Mouse (Mus musculus): Measurements from ENCODE around the gene Gsdme. TPM values are rescaled to one million over a fixed set of nuclear protein-coding genes. Genes with fewer than 3 reads are reported as not detected.

Gene Gsdme
- polyA plus RNA-seq, 1 experiment from 2014 or later = 32.2 TPM

DNA sequence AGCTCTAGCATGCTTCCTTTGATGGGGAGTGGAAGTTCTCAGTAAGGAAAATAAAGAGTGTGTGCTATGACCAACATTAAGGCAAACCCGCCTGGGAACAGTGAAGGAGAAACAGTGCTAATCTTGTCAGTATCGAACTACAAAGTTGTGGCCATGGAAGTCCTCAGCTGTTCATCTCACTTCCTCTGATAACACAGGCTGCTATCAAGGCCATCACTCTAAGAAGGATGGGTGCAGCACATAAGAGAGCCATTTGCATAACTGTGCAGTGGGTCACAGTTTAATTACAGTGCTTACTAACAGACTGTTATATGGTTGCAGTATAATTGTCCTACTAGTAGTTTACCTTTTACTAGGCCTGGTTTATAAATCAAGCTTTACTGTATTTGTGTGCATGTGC lies 23.8 kb downstream of the Gsdme start:
- Histone ChIP-seq H3K9ac (ENCODE audit: low read length) (no peak overlapping the region), H3K4me1 (ENCODE audit: control insufficient read depth, insufficient read depth, low read length) (no peaks in the 10 kb centered on the region), H3K36me3 (ENCODE audit: control insufficient read depth, insufficient read depth, low read length) (no peaks in the 10 kb centered on the region), H3K9me3 (replicated peaks; ENCODE audit: control insufficient read depth, low read length) (no peaks in the 10 kb centered on the region), H3K27ac (ENCODE audit: low read length) (no peak overlapping the region), H3K4me3 (replicated peaks; ENCODE audit: low read length) (no peak overlapping the region), H3K4me2 (ENCODE audit: low read depth, low read length) (no peak overlapping the region), H3K27me3 (ENCODE audit: control insufficient read depth, insufficient read depth, low read length) (no peaks in the 10 kb centered on the region)
- ATAC-seq (ENCODE audit: insufficient read depth, low FRiP score) = no peak
- 83% methylated on average over 2 of the region's 2 CpGs for WGBS

GRCm38 (mm10) chr6:50237963-50238362 lies 25.7 kb downstream of the Gsdme start:
- H3K36me3 ChIP-seq (ENCODE audit: control insufficient read depth, insufficient read depth, low read length) = no peaks in the 10 kb centered on the region
- no peak overlapping the region for H3K4me2 ChIP-seq (ENCODE audit: low read depth, low read length)
- no peak overlapping the region for H3K4me3 ChIP-seq (replicated peaks; ENCODE audit: low read length)
- no peaks in the 10 kb centered on the region for H3K27me3 ChIP-seq (ENCODE audit: control insufficient read depth, insufficient read depth, low read length)
- H3K9ac ChIP-seq (ENCODE audit: low read length) = no peak overlapping the region
- no peaks in the 10 kb centered on the region for H3K9me3 ChIP-seq (replicated peaks; ENCODE audit: control insufficient read depth, low read length)
- 66% methylated on average over 2 of the region's 2 CpGs for WGBS
- no peak for ATAC-seq (ENCODE audit: insufficient read depth, low FRiP score)
- no peak overlapping the region for H3K27ac ChIP-seq (ENCODE audit: low read length)
- no peaks in the 10 kb centered on the region for H3K4me1 ChIP-seq (ENCODE audit: control insufficient read depth, insufficient read depth, low read length)

DNA sequence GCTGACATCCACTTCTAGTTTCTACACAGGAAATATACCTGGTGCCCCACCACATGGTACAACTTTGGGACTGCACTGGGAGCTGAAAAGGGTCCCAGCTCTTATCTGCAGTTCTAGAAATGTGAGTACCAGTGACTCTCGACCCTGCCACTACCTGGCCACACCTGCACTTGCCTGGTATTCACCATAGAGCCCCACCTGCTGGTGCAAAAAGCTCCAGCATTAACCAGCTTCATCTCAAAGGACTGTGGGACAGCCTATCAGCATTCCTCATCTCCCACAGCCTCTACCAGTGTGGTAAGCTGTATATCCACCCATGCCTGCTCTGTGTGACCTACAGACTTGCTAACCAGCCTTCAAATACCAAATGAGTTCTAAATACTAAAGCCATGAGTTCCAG lies 30.7 kb downstream of the Gsdme start:
- WGBS = 54% methylated on average over 1 of the region's 1 CpGs
- no peak overlapping the region for H3K4me3 ChIP-seq (replicated peaks; ENCODE audit: low read length)
- H3K4me2 ChIP-seq (ENCODE audit: low read depth, low read length) = no peak overlapping the region
- H3K4me1 ChIP-seq (ENCODE audit: control insufficient read depth, insufficient read depth, low read length) = no peaks in the 10 kb centered on the region
- H3K27me3 ChIP-seq (ENCODE audit: control insufficient read depth, insufficient read depth, low read length) = no peaks in the 10 kb centered on the region
- H3K9me3 ChIP-seq (replicated peaks; ENCODE audit: control insufficient read depth, low read length) = no peaks in the 10 kb centered on the region
- H3K36me3 ChIP-seq (ENCODE audit: control insufficient read depth, insufficient read depth, low read length) = no peaks in the 10 kb centered on the region
- no peak for ATAC-seq (ENCODE audit: insufficient read depth, low FRiP score)
- no peak overlapping the region for H3K9ac ChIP-seq (ENCODE audit: low read length)
- no peak overlapping the region for H3K27ac ChIP-seq (ENCODE audit: low read length)

- Histone ChIP-seq H3K27me3 (ENCODE audit: control insufficient read depth, insufficient read depth, low read length) (no peaks in the 10 kb centered on the region), H3K27ac (ENCODE audit: low read length) (no peak overlapping the region), H3K4me1 (ENCODE audit: control insufficient read depth, insufficient read depth, low read length) (no peaks in the 10 kb centered on the region), H3K9me3 (replicated peaks; ENCODE audit: control insufficient read depth, low read length) (no peaks in the 10 kb centered on the region), H3K9ac (ENCODE audit: low read length) (no peak overlapping the region), H3K36me3 (ENCODE audit: control insufficient read depth, insufficient read depth, low read length) (no peaks in the 10 kb centered on the region), H3K4me2 (ENCODE audit: low read depth, low read length) (no peak overlapping the region), H3K4me3 (replicated peaks; ENCODE audit: low read length) (no peak overlapping the region)
- WGBS = 91% methylated on average over 5 of the region's 5 CpGs
- ATAC-seq (ENCODE audit: insufficient read depth, low FRiP score) = no peak
Measured at GRCm38 (mm10) chr6:50231288-50231687, 32.4 kb downstream of the Gsdme start.

DNA sequence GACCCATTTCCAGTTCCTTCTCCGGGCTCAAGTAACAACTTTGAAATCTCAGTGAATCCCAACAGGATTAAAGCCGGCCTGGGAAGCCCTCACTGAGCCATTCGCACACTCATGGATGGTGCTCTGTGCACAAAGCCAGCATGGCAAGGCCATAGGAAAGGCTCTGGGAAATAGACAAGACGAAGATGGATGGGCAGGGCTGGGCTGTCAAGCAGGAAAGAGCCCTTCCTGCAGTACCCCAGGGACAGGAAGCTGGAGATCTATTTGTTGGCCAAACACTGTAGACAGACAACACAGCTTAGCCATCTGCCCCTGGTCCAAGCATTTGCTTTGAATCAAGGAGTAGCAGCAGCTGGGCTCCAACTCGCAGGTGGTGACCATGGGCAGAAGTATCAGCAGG lies 35.5 kb downstream of the Gsdme start:
- WGBS = 61% methylated on average over 5 of the region's 5 CpGs
- Histone ChIP-seq H3K4me3 (replicated peaks; ENCODE audit: low read length) (no peak overlapping the region), H3K36me3 (ENCODE audit: control insufficient read depth, insufficient read depth, low read length) (no peaks in the 10 kb centered on the region), H3K27me3 (ENCODE audit: control insufficient read depth, insufficient read depth, low read length) (no peaks in the 10 kb centered on the region), H3K27ac (ENCODE audit: low read length) (no peak overlapping the region), H3K9me3 (replicated peaks; ENCODE audit: control insufficient read depth, low read length) (no peaks in the 10 kb centered on the region), H3K4me2 (ENCODE audit: low read depth, low read length) (no peak overlapping the region), H3K4me1 (ENCODE audit: control insufficient read depth, insufficient read depth, low read length) (no peaks in the 10 kb centered on the region), H3K9ac (ENCODE audit: low read length) (no peak overlapping the region)
- no peak for ATAC-seq (ENCODE audit: insufficient read depth, low FRiP score)

DNA sequence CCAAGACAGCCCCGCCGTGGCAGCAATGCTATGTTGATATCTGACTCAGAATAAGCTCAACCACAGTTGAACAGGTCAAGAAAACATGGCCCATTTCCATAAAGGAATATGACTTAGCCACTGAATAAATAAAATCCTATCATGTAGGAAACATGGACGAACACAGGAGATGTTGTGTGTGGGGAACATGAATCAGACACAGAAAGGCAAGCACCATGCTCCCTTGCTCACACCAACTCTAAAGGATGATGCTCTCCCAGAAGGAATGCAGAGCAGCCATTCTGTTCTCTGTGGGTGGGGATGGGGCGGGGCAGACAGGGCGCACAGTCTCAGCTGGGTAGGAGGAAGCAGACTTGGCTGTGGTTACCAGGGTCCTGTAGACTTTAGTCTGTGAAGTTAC lies 38.4 kb downstream of the Gsdme start:
- ATAC-seq (ENCODE audit: insufficient read depth, low FRiP score) = no peak
- 82% methylated on average over 5 of the region's 5 CpGs for WGBS

GRCm38 (mm10) chr6:50223606-50224005 lies 40.1 kb downstream of the Gsdme start:
- 92% methylated on average over 4 of the region's 4 CpGs for WGBS
- Histone ChIP-seq H3K9ac (ENCODE audit: low read length) (no peak overlapping the region), H3K27ac (ENCODE audit: low read length) (no peak overlapping the region), H3K4me3 (replicated peaks; ENCODE audit: low read length) (no peak overlapping the region), H3K4me2 (ENCODE audit: low read depth, low read length) (no peak overlapping the region), H3K36me3 (ENCODE audit: control insufficient read depth, insufficient read depth, low read length) (no peaks in the 10 kb centered on the region), H3K4me1 (ENCODE audit: control insufficient read depth, insufficient read depth, low read length) (no peaks in the 10 kb centered on the region), H3K9me3 (replicated peaks; ENCODE audit: control insufficient read depth, low read length) (no peaks in the 10 kb centered on the region), H3K27me3 (ENCODE audit: control insufficient read depth, insufficient read depth, low read length) (no peaks in the 10 kb centered on the region)
- ATAC-seq (ENCODE audit: insufficient read depth, low FRiP score) = no peak

More for the DNA sequence above, 38.4 kb downstream of the Gsdme start:
- Histone ChIP-seq H3K9ac (ENCODE audit: low read length) (no peak overlapping the region), H3K27ac (ENCODE audit: low read length) (no peak overlapping the region), H3K36me3 (ENCODE audit: control insufficient read depth, insufficient read depth, low read length) (no peaks in the 10 kb centered on the region), H3K27me3 (ENCODE audit: control insufficient read depth, insufficient read depth, low read length) (no peaks in the 10 kb centered on the region), H3K9me3 (replicated peaks; ENCODE audit: control insufficient read depth, low read length) (no peaks in the 10 kb centered on the region), H3K4me3 (replicated peaks; ENCODE audit: low read length) (no peak overlapping the region), H3K4me1 (ENCODE audit: control insufficient read depth, insufficient read depth, low read length) (no peaks in the 10 kb centered on the region), H3K4me2 (ENCODE audit: low read depth, low read length) (no peak overlapping the region)

GRCm38 (mm10) chr6:50222986-50223385 lies 40.7 kb downstream of the Gsdme start:
- no peaks in the 10 kb centered on the region for H3K36me3 ChIP-seq (ENCODE audit: control insufficient read depth, insufficient read depth, low read length)
- H3K9ac ChIP-seq (ENCODE audit: low read length) = no peak overlapping the region
- H3K4me2 ChIP-seq (ENCODE audit: low read depth, low read length) = no peak overlapping the region
- H3K27me3 ChIP-seq (ENCODE audit: control insufficient read depth, insufficient read depth, low read length) = no peaks in the 10 kb centered on the region
- WGBS = 73% methylated on average over 5 of the region's 5 CpGs
- H3K4me1 ChIP-seq (ENCODE audit: control insufficient read depth, insufficient read depth, low read length) = no peaks in the 10 kb centered on the region
- no peak overlapping the region for H3K27ac ChIP-seq (ENCODE audit: low read length)
- no peaks in the 10 kb centered on the region for H3K9me3 ChIP-seq (replicated peaks; ENCODE audit: control insufficient read depth, low read length)
- no peak overlapping the region for H3K4me3 ChIP-seq (replicated peaks; ENCODE audit: low read length)
- ATAC-seq (ENCODE audit: insufficient read depth, low FRiP score) = no peak

DNA sequence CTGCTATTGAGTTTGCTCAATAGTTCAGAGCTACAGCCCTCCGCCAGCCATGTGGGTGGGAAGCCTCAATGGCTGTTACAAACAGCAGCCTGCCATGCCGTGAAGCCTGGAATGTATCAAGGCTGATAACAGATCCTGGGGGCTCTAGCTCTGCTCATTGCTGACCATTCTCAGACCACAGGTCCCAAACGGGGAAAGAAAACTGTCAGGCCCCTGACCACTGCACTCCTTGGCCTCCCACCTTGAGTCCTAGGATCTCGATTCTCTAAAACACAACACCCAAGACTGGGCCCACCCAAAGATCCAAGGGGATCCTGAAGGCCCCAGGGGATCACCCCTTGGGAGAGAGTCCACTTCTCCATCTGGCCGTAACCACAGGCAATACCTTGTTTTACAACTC lies 41.3 kb downstream of the Gsdme start:
- no peaks in the 10 kb centered on the region for H3K4me1 ChIP-seq (ENCODE audit: control insufficient read depth, insufficient read depth, low read length)
- no peak overlapping the region for H3K4me3 ChIP-seq (replicated peaks; ENCODE audit: low read length)
- H3K4me2 ChIP-seq (ENCODE audit: low read depth, low read length) = no peak overlapping the region
- no peaks in the 10 kb centered on the region for H3K36me3 ChIP-seq (ENCODE audit: control insufficient read depth, insufficient read depth, low read length)
- ATAC-seq (ENCODE audit: insufficient read depth, low FRiP score) = no peak
- no peaks in the 10 kb centered on the region for H3K27me3 ChIP-seq (ENCODE audit: control insufficient read depth, insufficient read depth, low read length)
- WGBS = 67% methylated on average over 5 of the region's 5 CpGs
- no peak overlapping the region for H3K27ac ChIP-seq (ENCODE audit: low read length)
- no peaks in the 10 kb centered on the region for H3K9me3 ChIP-seq (replicated peaks; ENCODE audit: control insufficient read depth, low read length)
- H3K9ac ChIP-seq (ENCODE audit: low read length) = no peak overlapping the region

GRCm38 (mm10) chr6:50220863-50221262 lies 42.8 kb downstream of the Gsdme start:
- H3K4me1 ChIP-seq (ENCODE audit: control insufficient read depth, insufficient read depth, low read length) = no peaks in the 10 kb centered on the region
- no peak overlapping the region for H3K27ac ChIP-seq (ENCODE audit: low read length)
- WGBS = 50% methylated on average over 6 of the region's 6 CpGs
- H3K36me3 ChIP-seq (ENCODE audit: control insufficient read depth, insufficient read depth, low read length) = no peaks in the 10 kb centered on the region
- H3K4me3 ChIP-seq (replicated peaks; ENCODE audit: low read length) = no peak overlapping the region
- no peak overlapping the region for H3K9ac ChIP-seq (ENCODE audit: low read length)
- no peaks in the 10 kb centered on the region for H3K9me3 ChIP-seq (replicated peaks; ENCODE audit: control insufficient read depth, low read length)
- H3K27me3 ChIP-seq (ENCODE audit: control insufficient read depth, insufficient read depth, low read length) = no peaks in the 10 kb centered on the region
- no peak for ATAC-seq (ENCODE audit: insufficient read depth, low FRiP score)
- H3K4me2 ChIP-seq (ENCODE audit: low read depth, low read length) = no peak overlapping the region
